Mouse (Mus musculus): ENCODE measurements around the gene Bpgm. TPM values are rescaled to one million over a fixed set of nuclear protein-coding genes. Genes with fewer than 3 reads are reported as not detected.

Bpgm gene
- 144 and 145 TPM in 2 replicates for polyA plus RNA-seq (2012; rRNA removed)

DNA sequence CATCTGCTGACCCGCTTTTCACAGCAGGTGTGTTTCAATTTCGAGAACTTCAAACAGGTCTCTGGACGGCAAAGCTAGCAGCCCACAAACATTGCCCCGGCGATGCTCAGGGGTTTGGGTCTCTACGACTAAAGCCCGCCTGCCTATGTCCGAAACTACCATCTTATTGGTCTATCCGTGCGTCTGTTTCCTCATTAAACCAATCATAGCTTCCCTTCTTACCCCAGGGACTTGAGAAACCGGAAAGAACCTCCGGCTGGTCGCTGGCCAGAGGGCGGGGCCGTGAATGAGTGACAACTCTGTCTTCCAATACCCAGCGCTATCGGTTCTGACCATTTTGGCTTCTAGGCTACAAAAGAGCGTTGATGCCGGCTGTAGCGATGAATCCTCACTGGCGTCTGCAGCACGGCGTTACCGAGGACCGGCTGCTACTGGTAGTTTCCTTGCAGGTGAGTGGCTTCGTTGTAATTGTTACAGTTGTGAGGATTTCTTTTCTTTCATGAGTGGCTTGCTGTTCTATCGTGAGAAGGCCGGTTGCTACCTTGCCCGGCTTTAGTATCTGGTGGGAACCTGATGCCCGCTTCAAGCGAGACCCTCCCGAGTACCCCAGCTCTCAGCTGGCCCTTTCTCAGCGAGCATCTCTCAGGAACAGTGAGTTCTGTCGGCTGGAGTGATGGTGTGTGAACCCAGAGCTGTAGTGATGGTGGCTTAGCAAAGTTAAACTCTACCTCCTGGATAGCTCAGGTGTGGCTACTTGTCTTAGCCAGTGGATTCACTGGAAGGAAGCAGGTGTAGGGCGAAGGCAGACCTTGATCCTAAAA lies at the start of gene Bpgm:
Gene Bpgm, plus strand, starts transcription at position 234 of the 821 bp plus-strand sequence.

Other genes with a start within 250 kb of the Bpgm start
- 23.1 and 26.8 TPM in 2 replicates for gene Akr1b3, start 158.7 kb upstream of the Bpgm start, polyA plus RNA-seq (2012; rRNA removed)
- 6.4 and 7.4 TPM in 2 replicates for gene Akr1b8, start 122.1 kb upstream of the Bpgm start, polyA plus RNA-seq (2012; rRNA removed)
- gene Akr1b10, start 92.0 kb upstream of the Bpgm start, polyA plus RNA-seq (2012; rRNA removed): 10.6 and 11.0 TPM in 2 replicates
- 78.2 and 86.5 TPM in 2 replicates for gene Akr1b7, start 63.9 kb upstream of the Bpgm start, polyA plus RNA-seq (2012; rRNA removed)
- gene Cald1, start 122.3 kb downstream of the Bpgm start, polyA plus RNA-seq (2012; rRNA removed): 57.6 and 60.7 TPM in 2 replicates

All from liver, embryonic 18 days (tissue).